Mouse (Mus musculus) spleen, adult 2 months (tissue): ENCODE results near the gene Chmp6. TPM values are rescaled to one million over a fixed set of nuclear protein-coding genes. Genes with fewer than 3 reads are reported as not detected.

ENCODE experiments used
- DNase-seq, 2 experiments: peaks; one replicate each; pipeline versions ENCODE4 v3.0.0 to v3.0.0-alpha.2; 2012 to 2021; ENCODE audit warnings: low spot score in 2 of 2, low read depth in 1 of 2
- H3K27ac ChIP-seq: fragments of 200-500 bp; 2 replicates; pipeline ENCODE4 v1.5.1; 2012; ENCODE audit warnings: low read length, inconsistent platforms; ENCODE audit not compliant: insufficient read depth
- H3K27me3 ChIP-seq: fragments of 200-500 bp; 2 replicates; pipeline ENCODE4 v1.6.1; 2012; ENCODE audit warnings: mild to moderate bottlenecking, moderate library complexity, low read length, inconsistent platforms; ENCODE audit not compliant: control insufficient read depth, insufficient read depth
- H3K36me3 ChIP-seq: fragments of 200-500 bp; 2 replicates; pipeline ENCODE4 v1.6.1; 2012; ENCODE audit warnings: mild to moderate bottlenecking, low read length, inconsistent platforms; ENCODE audit not compliant: control insufficient read depth, insufficient read depth
- H3K4me1 ChIP-seq: fragments of 200-500 bp; 2 replicates; pipeline ENCODE4 v1.6.1; 2011; ENCODE audit warnings: inconsistent platforms; ENCODE audit not compliant: control insufficient read depth, insufficient read depth, insufficient read length
- H3K4me3 ChIP-seq: fragments of 200-500 bp; 2 replicates; pipeline ENCODE4 v1.5.1; 2011; ENCODE audit warnings: mild to moderate bottlenecking, inconsistent platforms; ENCODE audit not compliant: insufficient read depth, insufficient read length; ENCODE audit errors: extremely low read depth
- CTCF ChIP-seq: fragments of 200-500 bp; IDR thresholded peaks from 2 replicates; pipeline ENCODE4 v1.5.1; 2011; ENCODE audit warnings: mild to moderate bottlenecking, inconsistent platforms; ENCODE audit not compliant: insufficient read depth, insufficient read length, insufficient replicate concordance; ENCODE audit errors: extremely low read depth
- POLR2A ChIP-seq: fragments of 200-500 bp; IDR thresholded peaks from 2 replicates; pipeline ENCODE4 v1.6.1; 2011; ENCODE audit warnings: low read depth, low read length, inconsistent platforms
- WGBS: fragments of 180-500 bp; shearing (Covaris S2); methylation state at CpG from one replicate; pipeline ENCODE4 v1.1.7; 2018; 5-methylcytosine and 5-hydroxymethylcytosine counted together
- polyA plus RNA-seq: library from polyadenylated mRNA; depleted of rRNA; stranded (reverse); fragments of >200 nt; gene quantifications from 2 replicates; pipeline ENCODE4 v1.2.3, GENCODE M21; 2012

The Chmp6 gene
- polyA plus RNA-seq, 1 experiment, result 31.2 TPM

- Histone ChIP-seq H3K27ac (peak overlapping the region; percentile 14), H3K36me3 (peaks cover 11% of the 10 kb centered on the region), H3K4me3 (no peak overlapping the region), H3K4me1 (no peaks in the 10 kb centered on the region), H3K27me3 (no peaks in the 10 kb centered on the region)
- 68% methylated on average over 9 of the region's 9 CpGs for WGBS
- DNase-seq, result no peak
- TF ChIP-seq POLR2A (no peak), CTCF (no peak)
Measured at GRCm38 (mm10) chr11:119875685-119876084, 37.6 kb upstream of the Chmp6 start.

GRCm38 (mm10) chr11:119877124-119877523 lies 36.1 kb upstream of the Chmp6 start:
- DNase-seq, result no peak
- Histone ChIP-seq H3K4me3 (no peak overlapping the region), H3K27me3 (no peaks in the 10 kb centered on the region), H3K36me3 (peaks cover 8% of the 10 kb centered on the region), H3K27ac (0 out of 2 replicates have a peak overlapping the region, but pooled peaks have one; percentile 22), H3K4me1 (no peaks in the 10 kb centered on the region)
- 64% methylated on average over 7 of the region's 7 CpGs for WGBS
- TF ChIP-seq CTCF, result no peak

GRCm38 (mm10) chr11:119879573-119879972 lies 33.7 kb upstream of the Chmp6 start:
- peaks cover 3% of the 10 kb centered on the region for H3K36me3 ChIP-seq
- no peak for DNase-seq
- TF ChIP-seq CTCF, result no peak
- no peak for TF ChIP-seq POLR2A
- WGBS, result 93% methylated on average over 5 of the region's 5 CpGs
- no peak overlapping the region for H3K4me3 ChIP-seq
- no peak overlapping the region for H3K27ac ChIP-seq
- no peaks in the 10 kb centered on the region for H3K4me1 ChIP-seq
- H3K27me3 ChIP-seq, result no peaks in the 10 kb centered on the region

- TF ChIP-seq CTCF (no peak), POLR2A (no peak)
- WGBS, result 93% methylated on average over 2 of the region's 2 CpGs
- Histone ChIP-seq H3K27me3 (no peaks in the 10 kb centered on the region), H3K4me3 (no peak overlapping the region), H3K27ac (no peak overlapping the region), H3K36me3 (peaks cover 12% of the 10 kb centered on the region), H3K4me1 (no peaks in the 10 kb centered on the region)
- no peak for DNase-seq
Measured at GRCm38 (mm10) chr11:119883646-119884045, 29.6 kb upstream of the Chmp6 start.

GRCm38 (mm10) chr11:119889966-119890365 lies 23.3 kb upstream of the Chmp6 start:
- H3K4me1 ChIP-seq, result peaks cover 3% of the 10 kb centered on the region; the same call in 1 of the 2 replicates
- DNase-seq, result no peak
- H3K27me3 ChIP-seq, result no peaks in the 10 kb centered on the region
- no peak overlapping the region for H3K4me3 ChIP-seq
- H3K27ac ChIP-seq, result no peak overlapping the region
- TF ChIP-seq CTCF (no peak), POLR2A (no peak)
- WGBS, result 89% methylated on average over 3 of the region's 3 CpGs
- H3K36me3 ChIP-seq, result peaks cover 14% of the 10 kb centered on the region

- Histone ChIP-seq H3K27ac (no peak overlapping the region), H3K27me3 (no peaks in the 10 kb centered on the region), H3K36me3 (peaks cover 14% of the 10 kb centered on the region), H3K4me3 (no peak overlapping the region), H3K4me1 (peaks cover 16% of the 10 kb centered on the region; the same call in 1 of the 2 replicates)
- WGBS, result 96% methylated on average over 7 of the region's 7 CpGs
- no peak for DNase-seq
- TF ChIP-seq CTCF (no peak), POLR2A (no peak)
Measured at GRCm38 (mm10) chr11:119891601-119892215, 21.5 kb upstream of the Chmp6 start.

- WGBS, result 85% methylated on average over 10 of the region's 10 CpGs
- H3K4me3 ChIP-seq, result no peak overlapping the region
- H3K4me1 ChIP-seq, result peaks cover 16% of the 10 kb centered on the region; the same call in 1 of the 2 replicates
- H3K27ac ChIP-seq, result no peak overlapping the region
- DNase-seq, result no peak
- H3K27me3 ChIP-seq, result no peaks in the 10 kb centered on the region
- TF ChIP-seq POLR2A, result no peak
- peaks cover 11% of the 10 kb centered on the region for H3K36me3 ChIP-seq
Measured at GRCm38 (mm10) chr11:119893667-119894236, 19.5 kb upstream of the Chmp6 start.
